Mouse (Mus musculus) lung, postnatal 0 days (tissue): ENCODE data around the gene Il12b.

Source experiments
- CTCF ChIP-seq: IDR thresholded peaks from 2 replicates; pipeline ENCODE4 v1.5.1; 2016; ENCODE audit warnings: antibody characterized with exemption, mild to moderate bottlenecking
- EP300 ChIP-seq: IDR thresholded peaks from 2 replicates; pipeline ENCODE4 v1.6.1; 2016; ENCODE audit warnings: antibody characterized with exemption, mild to moderate bottlenecking, control low read depth

DNA sequence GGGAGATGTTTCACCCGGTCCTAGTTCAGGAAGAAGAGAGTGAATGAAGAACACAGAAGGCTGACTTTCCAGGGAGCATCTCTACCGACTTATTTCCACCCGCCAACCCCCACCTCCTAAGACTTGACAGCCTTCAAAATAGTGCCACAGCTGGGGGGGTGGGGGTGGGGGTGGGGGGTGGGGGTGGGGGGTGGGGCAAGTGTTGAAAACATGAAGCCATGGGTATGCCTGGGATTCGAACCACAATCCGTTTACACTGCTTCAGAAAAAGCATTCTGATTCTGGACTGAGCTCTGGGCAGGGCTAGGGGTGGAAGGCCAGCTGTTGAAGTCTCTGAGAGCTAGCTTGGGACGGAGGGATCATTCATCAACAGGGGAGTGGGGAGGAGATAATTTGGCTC is 23.4 kb downstream of the Il12b start:
- TF ChIP-seq EP300 (no peak), CTCF (no peak)
